Mouse (Mus musculus): ENCODE measurements at regions not wholly inside any gene's neighbourhood (a gene's known extent, or its start where the extent isn't known, plus 50 kb on each side); places are given as distances from the start of the nearest gene placed in this dataset.

DNA sequence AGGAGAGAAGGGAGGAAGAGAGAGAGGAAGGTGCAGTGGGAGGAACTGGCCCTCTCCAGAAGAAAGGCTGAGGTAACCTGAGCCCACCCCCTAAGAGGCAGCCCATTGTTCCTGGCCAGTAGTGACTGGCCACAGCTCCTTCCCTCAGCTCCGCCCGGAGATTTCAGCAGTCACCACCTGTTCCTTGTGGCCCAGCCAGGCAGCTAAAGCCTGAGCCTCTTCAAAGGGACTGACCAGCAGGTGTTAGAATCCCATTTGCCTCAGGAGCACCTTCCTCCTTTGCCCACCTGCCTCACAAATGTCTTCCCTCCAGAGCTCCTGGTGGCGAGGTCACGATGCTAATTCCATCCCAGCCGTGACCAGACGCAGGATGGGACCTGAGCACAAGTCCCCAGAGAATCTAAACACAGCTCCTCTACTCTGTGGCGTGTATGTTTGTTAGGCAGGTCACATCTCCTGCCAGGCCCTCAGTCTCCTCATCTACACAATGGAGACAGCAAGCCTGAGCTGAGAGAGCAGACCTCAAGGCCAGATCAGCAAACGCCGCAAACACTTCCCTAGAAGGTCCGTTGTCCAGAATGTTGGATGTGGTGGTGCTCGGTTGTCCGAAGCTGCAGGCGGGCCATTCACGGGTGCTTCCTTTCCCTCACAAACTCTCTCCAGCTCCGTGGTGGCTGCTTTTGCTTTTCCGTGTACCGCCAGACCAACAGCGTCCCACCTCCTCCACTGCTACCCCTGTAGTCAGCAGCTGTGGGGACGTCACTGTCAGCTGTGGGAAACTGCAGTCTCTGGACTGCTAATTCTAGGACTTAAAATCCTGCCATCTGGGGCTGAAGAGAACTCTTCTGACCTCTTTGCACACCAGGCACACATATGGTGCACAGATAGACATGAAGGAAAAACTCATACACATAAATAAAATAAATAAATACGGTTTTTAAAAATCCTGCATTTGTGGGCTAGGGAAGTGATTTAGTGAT, 145.8 kb upstream of the Rad23b start:
- in situ Hi-C loops (cut with MseI, MboI) = no loop called here

DNA sequence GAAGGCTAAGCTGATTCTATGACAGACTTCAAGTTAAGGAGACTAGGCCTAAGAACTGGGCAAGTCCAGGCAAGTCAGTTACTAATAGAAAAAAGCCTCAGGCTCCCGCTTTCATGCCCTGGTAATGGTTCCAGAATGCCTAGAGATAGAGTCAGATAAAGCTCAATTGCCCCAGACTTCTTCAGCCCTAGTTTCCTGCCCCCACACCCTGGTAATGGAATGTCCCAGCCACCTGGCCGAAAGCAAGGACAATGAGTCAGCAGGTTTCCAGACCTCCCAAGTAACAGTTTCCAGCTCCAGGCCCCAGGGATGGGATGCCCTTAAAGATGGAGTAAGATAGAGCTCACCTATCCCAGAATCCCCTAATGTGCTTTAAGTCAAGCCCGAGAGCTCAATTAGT, 143.6 kb upstream of the Rad23b start:
- in situ Hi-C loops (cut with MseI, MboI) = no loop called here

DNA sequence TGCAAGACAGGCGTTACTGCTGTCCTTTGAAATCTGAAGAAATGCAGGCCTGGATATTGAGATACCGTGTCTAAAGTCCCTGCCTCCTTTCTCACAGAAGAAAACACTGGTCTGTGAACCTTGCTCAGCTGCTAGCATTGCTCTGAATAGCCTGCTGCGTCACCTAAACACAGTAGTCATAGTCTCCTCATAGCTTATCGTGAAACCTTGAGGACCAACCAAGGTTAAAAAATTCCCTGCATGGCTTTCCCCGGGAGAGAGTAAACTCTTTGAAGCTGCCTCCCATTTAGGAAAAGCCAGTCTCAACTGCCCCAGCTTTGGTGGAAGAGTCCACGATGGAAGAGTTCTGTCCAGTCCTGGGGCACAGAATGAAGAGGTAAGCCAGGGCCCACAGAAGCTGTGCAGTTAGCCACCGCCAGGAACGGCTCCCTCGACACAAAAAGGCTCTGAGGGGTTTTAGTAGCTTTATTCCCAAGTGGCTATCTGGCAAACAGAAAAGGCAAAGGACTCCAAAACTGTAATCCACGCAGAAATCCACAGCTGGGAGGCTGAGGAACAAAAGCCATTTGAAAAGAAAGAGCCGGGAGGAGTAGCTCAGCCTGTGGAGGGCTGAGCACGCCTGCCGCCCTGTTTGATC, 142.0 kb upstream of the Rad23b start:
- in situ Hi-C loops (cut with MseI, MboI) = no loop called here

DNA sequence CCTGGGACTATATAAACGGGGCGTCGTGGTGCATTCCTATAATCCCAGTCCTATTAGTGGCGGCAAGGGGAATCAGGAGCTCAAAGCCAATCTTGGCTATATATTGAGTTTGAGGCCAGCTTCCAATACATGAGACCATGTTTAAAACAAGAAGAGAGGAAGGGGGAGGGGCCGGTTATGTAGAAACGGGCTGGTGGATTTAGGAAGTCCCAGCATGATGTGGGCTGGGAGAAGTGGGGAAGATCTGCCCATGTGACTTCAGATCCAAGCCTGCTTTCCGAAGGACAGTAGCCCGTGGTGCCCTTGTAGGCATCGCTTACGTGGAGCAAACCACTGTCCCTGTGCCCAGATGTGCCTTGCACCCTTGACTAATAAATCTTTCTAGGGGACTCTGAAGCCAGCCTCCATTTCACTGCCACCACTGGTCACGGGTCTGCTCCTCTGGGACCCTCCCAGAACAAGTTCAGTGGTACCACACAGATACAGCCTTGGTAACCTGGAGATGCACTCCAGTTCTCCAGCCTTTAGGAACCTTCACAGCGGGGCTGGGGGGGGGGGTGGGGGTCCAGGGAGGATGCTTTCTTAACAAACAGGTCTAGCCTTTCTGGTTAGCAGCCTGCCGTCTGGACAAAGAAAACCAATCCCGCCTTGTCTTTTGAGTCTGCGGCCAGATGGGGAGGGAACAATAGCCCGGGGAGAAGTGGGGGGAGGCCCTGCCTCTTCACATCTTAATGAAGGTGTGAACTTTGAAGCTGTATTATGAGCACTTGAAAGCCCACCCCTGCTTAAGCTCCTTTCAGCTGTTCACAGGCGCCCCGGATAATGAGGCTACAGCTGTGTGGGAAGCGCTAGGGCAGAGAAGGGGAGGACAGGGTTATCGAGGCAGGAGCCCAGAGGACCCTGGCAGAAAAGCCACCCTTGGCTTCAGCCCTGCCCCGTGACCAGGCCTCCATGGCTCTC, 141.2 kb upstream of the Rad23b start:
- in situ Hi-C loops (cut with MseI, MboI) = no loop called here

DNA sequence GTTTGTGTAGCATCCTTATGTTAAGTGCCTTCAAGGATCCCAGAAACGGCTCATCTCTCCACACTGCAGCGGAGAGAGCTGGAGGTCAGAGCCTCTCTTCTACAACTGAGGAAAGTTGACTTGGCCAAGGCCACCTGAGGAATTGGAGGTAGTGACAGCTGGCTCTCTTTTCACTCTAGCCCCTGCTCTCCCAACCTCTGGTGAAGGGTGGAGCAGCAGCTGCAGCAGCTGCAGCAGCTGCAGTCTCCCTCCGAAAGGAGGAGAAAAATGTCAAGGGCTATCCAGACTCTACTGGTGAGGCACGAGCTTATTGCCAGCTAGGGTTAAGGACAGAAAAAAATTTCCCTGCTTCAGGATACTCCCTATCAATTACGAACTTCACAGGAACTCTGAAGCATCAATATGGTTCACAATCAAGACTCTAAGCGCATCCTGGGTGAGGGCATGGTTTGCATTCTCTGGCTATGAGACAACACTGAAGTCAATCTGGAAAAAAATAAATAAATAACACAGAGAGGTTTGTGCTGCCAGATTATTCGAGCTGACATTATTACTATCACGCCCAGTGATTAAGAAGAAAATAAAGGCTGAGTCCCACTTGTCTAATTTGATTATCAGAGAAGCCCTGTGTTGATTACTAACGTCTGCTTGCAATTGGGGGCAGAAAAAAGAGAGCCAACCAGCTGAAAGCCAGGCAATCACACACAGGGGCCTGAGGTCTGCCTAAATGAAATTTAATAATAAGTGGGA, 134.2 kb upstream of the Rad23b start:
- in situ Hi-C loops (cut with MseI, MboI) = no loop called here

DNA sequence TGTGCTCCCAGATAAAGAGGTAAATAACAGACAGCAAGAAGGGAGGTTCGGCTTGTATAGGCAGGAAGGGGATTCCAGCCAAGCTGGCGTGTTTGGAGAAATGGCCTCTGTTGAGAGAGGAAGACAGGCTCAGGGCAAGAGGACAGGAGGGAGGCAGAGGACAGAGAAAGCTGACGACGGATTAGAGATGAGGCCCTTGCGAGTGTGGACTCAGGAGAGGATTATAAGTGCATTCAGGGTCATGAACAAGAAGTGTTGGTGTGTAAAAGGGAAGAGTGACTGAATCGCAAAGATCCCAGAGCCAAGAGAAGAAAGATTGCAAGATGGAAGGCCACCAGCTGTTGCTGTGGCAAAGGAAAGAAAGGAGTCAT, 133.7 kb upstream of the Rad23b start:
- in situ Hi-C loops (cut with MseI, MboI) = no loop called here

DNA sequence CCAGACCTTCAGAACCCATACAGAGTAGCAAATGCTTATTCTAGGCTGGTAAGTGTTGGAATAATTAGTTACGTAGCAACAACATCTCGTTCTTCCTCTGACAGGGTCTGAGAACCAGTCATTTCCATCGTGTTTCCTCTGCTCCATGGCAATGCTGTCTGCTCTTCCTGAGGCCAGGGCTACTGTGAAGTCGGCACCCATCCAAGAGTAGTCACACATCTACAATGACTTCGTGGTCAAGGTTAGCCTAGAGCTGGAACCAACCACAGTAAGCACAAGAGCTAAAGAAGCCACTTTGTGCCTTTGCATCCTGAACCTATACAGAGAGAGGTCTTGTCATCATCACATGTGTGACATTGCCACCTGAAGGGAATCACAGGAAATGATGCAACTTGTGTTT, 124.1 kb upstream of the Rad23b start:
- in situ Hi-C loops (cut with MseI, MboI) = loop anchor here (25.0 kb wide), 1 partner anchor 288 kb away; the partner anchor contains the start of gene Zfp462 (in 2 of the 2)

DNA sequence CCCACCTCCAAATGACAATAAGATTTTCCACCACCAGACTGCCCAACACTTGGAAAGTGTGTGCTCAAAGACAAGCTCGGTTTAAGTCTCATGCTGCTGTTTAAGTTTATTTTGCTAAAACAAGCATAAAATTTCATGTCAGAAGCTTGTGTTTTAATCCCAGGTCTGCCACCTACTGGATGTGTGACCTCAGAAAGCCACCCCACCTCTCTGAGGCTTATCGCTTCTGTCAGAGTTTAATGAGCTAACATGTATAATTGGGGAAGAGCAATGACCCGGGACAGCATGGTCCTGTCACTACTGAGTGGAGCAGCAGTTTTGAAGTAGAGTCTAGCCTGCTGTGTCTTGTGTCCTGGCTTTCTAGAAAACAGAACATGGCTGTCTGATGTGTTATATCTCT, 122.4 kb upstream of the Rad23b start:
- in situ Hi-C loops (cut with MseI, MboI) = loop anchor here (25.0 kb wide), 1 partner anchor 290 kb away; the partner anchor contains the start of gene Zfp462 (in 2 of the 2)

DNA sequence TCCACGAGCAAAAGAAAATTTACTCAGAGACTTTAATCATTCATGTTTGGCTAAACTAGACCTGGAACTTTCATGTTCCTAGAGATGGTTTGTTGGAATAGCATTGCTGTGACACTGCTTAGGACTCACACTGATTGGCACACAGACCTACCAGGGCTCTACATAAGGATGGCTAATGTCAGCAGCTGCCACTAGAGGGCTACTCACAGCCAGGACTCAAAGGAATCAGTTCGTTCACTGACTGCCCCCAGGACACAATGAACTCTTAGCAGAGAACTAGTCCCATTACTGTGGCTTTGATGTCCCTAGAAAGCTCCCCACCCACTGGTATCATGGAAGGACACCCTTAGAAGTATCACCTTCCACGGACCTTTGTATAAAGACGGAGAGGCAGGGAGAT, 118.3 kb upstream of the Rad23b start:
- in situ Hi-C loops (cut with MseI, MboI) = loop anchor here (25.0 kb wide), 1 partner anchor 294 kb away; the partner anchor contains the start of gene Zfp462 (in 2 of the 2)

DNA sequence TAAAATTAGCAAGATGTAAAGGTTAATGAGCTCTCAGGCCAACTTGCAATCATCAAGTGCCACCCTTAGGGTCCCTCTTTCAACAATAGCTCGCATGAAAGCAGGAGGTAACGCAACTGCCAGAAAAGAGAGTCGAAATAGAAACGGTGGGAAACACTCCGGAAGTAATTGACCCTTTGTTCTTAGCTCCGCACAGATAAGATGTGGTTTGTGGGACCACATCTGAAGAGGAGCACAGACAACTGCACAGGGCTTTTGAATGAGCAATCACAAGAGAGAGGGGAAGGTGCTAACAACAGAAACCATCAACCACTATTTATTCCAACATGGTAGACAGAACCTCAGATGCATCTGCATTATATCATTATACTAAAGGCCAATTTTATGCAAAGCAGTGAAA, 112.0 kb upstream of the Rad23b start:
- in situ Hi-C loops (cut with MseI, MboI) = loop anchor here (25.0 kb wide), 1 partner anchor 301 kb away; the partner anchor contains the start of gene Zfp462 (in 2 of the 2)

DNA sequence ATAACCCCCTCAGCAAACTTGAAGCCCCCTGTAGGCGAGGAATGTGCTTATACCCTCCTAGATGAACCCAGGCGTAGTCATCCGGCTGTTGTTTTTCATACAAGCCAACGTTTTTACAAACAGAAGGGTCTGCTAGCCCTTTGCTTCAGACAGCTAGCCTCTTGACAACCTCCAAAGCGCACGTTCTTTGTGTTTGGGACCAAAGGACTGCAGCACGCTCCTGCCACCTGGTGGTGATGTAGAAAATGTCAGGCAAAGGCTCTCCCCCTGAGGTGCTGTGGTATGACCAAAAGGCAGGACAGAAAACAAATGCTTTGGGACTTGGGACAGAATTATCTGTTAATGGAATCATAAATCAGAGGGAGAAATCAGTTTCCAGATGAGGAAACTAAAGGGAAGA, 109.4 kb upstream of the Rad23b start:
- in situ Hi-C loops (cut with MseI, MboI) = loop anchor here (25.0 kb wide), 1 partner anchor 303 kb away; the partner anchor contains the start of gene Zfp462 (in 2 of the 2)

DNA sequence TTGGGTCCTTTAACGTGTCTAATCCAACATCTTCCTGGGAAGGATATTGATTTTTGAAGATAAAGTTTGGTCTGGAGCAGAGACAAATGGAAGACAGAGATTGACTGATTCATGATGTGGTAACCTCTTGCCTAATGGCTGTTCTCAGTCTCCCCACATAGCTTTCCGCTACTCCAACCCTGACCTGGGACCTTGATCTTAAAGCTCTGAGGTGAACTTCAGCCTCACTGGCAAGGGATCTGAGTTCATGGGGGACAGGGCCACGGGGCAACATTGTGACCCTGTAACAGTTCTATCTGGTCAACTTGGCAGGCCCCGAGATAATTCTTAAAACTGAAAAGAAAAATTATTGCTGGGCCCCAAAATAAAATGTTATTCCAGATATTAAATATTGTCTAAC, 107.5 kb upstream of the Rad23b start:
- in situ Hi-C loops (cut with MseI, MboI) = loop anchor here (25.0 kb wide), 1 partner anchor 305 kb away; the partner anchor contains the start of gene Zfp462 (in 2 of the 2)

DNA sequence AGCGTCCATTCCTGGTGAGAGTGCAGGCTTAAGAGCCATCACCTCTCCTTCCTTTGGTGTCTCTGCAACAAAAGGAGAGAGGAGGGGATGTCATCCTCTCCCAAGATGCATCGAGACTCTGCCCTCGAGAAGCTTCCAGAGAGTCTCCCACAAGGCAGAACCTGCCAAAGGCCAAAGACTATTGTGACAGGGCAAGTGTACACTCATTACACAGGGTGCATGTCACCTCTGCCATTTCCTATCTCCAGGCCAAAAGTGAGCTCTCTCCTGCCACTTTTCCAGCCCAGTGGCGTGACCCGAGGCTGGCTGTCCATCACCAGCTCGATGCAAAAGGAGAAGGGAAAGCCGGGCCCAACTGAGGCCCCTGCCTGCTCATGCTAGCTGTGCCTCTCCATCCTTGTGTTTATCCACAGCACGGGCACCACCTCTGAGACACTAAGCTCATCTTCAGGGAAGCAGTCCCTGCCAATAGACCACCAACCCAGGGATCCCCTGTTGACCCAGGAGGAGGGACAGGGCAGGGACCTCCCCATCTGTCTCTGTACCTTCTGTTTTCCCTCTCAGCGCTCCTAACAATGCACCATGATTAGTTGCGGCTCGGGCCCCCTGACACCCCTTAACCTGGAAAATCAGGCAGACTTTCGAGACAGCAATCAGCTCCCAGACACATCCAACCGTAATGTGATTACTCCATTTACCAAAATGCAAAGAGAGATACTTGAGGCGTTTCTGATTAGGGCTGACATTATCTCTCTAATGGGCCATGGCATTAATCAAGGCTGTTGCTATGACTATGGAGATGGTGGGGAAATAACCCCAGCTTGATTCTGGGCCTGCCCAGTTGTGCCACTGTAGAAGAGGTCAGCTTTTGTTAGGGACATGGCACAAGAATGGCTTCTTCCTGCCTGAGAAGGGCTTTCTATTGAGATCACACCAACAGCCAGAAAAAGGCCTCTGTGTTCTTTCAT, 106.5 kb upstream of the Rad23b start:
- in situ Hi-C loops (cut with MseI, MboI) = loop anchor here (25.0 kb wide), 1 partner anchor 306 kb away; the partner anchor contains the start of gene Zfp462 (in 2 of the 2)

DNA sequence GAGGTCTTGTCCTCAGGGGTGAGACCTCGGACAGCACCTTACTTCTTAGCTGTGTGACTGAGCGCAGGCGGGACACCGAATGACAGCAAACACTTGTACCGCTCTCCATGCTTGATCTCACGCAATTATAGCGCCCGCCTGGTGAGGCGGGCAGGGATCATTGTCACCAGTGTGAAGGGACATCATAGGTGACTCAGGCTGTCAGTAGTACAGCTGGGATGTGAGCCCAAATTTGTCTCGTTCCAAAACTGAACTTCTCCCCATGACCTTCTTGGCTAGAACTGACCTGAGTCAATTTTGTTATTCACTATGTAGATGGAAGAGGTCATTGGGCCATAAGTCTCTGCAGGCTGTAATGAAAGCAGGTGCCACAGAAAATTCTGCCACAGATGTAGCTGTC, 104.1 kb upstream of the Rad23b start:
- in situ Hi-C loops (cut with MseI, MboI) = loop anchor here (25.0 kb wide), 1 partner anchor 308 kb away; the partner anchor contains the start of gene Zfp462 (in 2 of the 2)

DNA sequence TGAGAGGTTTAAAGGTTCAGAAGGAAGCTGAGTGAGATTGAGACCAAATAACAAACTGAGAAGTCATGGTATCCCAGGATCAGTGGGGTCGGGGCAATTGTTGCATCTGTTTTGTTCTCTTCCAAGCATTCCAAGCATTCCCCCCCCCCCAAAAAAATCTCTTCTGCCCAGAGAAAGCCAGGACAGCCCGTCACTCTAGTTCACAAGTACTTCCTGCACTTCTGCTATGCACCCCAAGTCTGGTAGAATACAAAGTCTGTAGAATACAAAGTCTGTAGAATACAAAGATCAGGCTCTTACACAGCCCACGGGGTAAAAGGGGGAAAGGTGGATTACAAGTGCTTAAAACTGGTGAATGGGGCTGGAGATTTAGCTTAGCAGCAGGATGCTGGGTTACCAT, 99.5 kb upstream of the Rad23b start:
- in situ Hi-C loops (cut with MseI, MboI) = no loop called here

DNA sequence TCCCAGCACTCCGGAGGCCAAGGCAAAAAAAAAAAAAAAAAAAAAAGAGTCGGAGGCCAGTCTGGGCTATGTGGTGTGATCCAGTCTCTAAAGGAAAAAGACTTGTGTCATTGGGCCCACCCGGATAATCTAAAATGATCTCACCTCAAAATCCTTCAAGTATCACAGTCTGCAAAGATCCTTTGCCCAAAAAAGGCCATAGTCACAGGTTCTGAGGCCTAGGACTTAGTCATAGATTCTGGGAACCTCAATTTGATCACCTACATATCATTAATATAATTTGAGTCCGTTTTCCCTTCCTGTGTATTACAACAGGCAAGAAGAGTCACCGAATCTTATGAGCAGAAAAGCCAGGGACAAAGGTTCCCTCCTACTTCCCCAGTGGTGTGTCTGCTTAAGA, 98.3 kb upstream of the Rad23b start:
- in situ Hi-C loops (cut with MseI, MboI) = no loop called here

DNA sequence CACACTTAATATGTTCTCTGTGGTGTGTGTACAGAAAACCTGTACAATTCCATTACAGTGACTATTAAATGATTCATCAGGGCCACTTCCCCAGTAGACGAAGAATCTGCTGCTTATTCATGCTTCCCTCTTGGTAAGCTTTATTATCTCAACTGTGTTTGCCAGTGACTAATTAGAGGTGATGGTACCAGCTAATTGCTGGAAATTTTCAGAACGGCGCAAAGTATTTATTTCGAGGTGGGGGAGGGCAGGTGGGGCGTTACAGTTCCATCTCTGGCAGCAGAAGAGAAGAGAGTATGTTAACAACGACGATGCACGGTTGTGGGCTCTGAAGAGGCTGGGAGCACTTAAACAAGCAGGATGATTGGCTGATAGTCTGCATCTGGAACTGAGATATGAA, 96.1 kb upstream of the Rad23b start:
- in situ Hi-C loops (cut with MseI, MboI) = no loop called here

DNA sequence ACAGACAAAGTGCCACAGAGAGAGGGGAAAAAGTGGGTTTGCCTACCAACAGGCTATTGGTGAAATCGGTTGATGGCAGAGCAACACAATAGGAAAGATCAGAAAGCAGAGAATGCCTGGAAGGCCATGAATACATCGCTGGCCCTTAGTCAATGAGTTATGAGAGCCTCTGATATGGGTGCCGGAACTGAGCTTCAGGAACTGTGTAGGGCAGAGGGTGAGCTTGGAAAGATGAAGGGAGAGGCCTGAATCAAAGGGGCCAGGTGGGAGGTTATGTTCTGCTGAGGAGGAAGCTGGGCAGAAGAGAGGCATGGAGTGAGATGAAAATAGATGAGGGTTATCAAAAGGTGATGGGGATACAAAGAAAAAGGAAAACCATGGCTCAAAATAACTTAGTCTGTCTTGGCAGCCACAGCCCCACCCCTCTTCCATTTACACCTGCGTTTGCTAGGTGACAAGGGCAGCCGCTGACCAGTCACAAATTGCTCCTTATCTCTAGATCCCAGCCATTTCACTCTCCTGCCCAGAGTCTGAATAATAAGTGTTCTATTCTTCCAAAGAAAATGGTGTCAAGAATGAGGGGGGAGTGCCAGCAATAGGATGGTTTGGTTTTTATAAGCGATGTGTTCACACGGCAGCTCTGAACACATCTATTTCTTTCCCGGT, 77.7 kb upstream of the Rad23b start:
- in situ Hi-C loops (cut with MseI, MboI) = no loop called here
